Mouse (Mus musculus) C2C12 (cell line): ENCODE results near the gene Il1rl1.

Experiments used
- CEBPB ChIP-seq: IDR thresholded peaks from one replicate; pipeline ENCODE4 v1.6.1; 2011; ENCODE audit warnings: low read depth, mild to moderate bottlenecking, control low read depth, moderate library complexity
- CTCF ChIP-seq: IDR thresholded peaks from one replicate; pipeline ENCODE4 v1.5.1; 2011; ENCODE audit not compliant: control insufficient read depth, insufficient read depth, insufficient read length
- FOSL1 ChIP-seq: IDR thresholded peaks from one replicate; pipeline ENCODE4 v1.8.0; 2011; ENCODE audit warnings: mild to moderate bottlenecking, low read length; ENCODE audit not compliant: poor library complexity, insufficient read depth, severe bottlenecking
- MAX ChIP-seq: IDR thresholded peaks from one replicate; pipeline ENCODE4 v1.6.1; 2011; ENCODE audit warnings: mild to moderate bottlenecking, control low read depth
- MYOG ChIP-seq: IDR thresholded peaks from one replicate; pipeline ENCODE4 v1.6.1; 2011; ENCODE audit not compliant: control insufficient read depth, insufficient read length; ENCODE audit errors: extremely low read depth
- USF1 ChIP-seq: IDR thresholded peaks from one replicate; pipeline ENCODE4 v1.6.1; 2011; ENCODE audit warnings: low read depth, mild to moderate bottlenecking, control low read depth, moderate library complexity

- TF ChIP-seq CTCF (no peak), USF1 (no peak), CEBPB (no peak), MAX (no peak), MYOG (no peak), FOSL1 (no peak)
These were observed 2.8 kb downstream of the Il1rl1 start for GRCm38 (mm10) chr1:40432169-40432568.
